Mouse (Mus musculus): ENCODE measurements around the gene Ace3. TPM values are rescaled to one million over a fixed set of nuclear protein-coding genes. Genes with fewer than 3 reads are reported as not detected.
"Not testable (repeated sequence)": the region's sequence is repeated elsewhere in the genome, so short reads cannot be mapped to it uniquely, and the experiment has no call there.

The Ace3 gene
- total RNA-seq, 2 experiments from 2014 or later = not detected

DNA sequence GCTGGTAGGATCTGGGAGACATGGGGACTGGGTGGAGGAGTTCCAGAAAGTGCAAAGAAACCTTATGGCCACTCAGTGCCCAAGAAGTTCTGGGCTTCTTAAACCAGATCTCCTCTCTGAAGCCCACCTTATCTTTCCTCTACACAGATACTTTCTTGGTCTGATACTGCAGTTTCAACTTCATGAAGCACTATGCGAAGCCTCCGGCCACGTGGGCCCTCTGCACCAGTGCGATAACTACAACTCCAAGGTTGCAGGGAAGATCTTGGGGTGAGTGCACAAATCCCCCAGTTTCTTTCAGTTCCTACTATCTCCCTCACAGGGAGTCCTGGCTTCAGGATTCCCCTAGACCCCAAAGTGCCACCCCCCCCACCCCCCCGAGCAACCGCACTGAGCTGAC, 5.6 kb downstream of the Ace3 start:
- H3K27ac ChIP-seq = no peak overlapping the region
- TF ChIP-seq CTCF (conservative IDR thresholded peaks at IDR 0.05) = no peak
- DNase-seq (ENCODE audit: low spot score in 2 of 2) = no peak
- no peak overlapping the region for H3K4me3 ChIP-seq

DNA sequence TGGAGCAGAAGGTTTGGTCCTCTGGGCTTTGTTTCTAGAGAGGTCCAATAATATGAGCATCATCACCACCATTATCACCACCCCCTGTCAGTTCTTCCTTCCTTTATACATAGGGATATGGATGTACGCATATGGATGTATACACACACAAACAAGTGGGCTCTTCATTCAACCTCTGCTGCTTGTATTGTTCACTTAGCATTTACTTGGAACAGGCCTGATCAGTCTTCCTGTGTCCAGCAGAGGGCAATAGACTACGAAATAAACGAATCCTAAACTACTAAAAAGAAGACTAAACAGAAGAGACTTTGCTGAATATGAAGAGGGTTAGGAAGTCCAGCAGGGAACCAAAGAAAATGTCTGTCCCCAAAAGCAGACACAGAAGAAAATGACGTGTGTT, 7.2 kb downstream of the Ace3 start:
- peak; percentile 86 for TF ChIP-seq CTCF (conservative IDR thresholded peaks at IDR 0.05)
- peak in 1 of 2 experiments; percentile 44 for DNase-seq (ENCODE audit: low spot score in 2 of 2)
- Histone ChIP-seq H3K27ac (no peak overlapping the region), H3K4me3 (no peak overlapping the region)

DNA sequence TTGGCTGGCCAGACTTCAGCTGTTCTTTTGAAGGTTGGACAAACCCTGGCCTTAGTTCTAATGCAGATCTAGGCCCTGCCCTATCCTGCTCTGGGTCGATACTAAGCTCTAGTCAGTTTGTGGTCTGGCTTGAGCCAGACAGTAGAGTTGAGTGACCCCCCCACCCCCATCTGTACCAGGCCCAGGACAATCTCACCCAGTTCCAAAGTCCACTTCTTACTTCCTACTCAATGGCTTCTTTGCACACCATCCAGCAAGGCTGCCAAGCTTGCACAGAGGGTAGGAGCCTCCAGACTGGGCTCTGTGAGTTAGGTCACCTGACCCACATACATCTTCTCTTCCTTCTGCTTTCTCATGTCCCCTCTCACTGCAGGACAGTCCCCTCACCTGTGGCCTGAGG, 10.1 kb downstream of the Ace3 start:
- no peak for TF ChIP-seq CTCF (conservative IDR thresholded peaks at IDR 0.05)

DNA sequence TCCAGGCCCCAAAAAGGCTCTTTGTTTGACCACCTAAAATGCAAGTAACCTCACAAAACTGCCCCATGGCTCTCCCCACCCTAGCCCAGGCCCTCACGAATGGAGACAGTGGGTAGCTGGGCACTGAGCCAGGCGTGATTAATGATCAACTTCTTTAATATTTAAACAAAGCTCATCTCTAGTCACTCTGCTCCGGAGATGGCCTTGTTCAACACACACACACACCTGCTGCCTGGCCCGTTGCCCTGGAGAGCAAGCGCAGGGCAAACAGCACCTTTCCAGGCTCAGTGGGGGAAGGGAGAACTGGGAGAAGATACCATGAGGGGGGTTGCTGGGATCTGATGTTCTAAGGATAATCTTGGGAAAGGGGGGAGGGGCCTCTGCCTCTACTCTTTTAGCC, 11.5 kb downstream of the Ace3 start:
- Histone ChIP-seq H3K4me3 (no peak overlapping the region), H3K27ac (no peak overlapping the region)
- no peak for DNase-seq (ENCODE audit: low spot score in 2 of 2)
- TF ChIP-seq CTCF (conservative IDR thresholded peaks at IDR 0.05) = no peak

More for the DNA sequence above, 10.1 kb downstream of the Ace3 start:
- DNase-seq (ENCODE audit: low spot score in 2 of 2) = no peak
- no peak overlapping the region for H3K4me3 ChIP-seq
- H3K27ac ChIP-seq = no peak overlapping the region

DNA sequence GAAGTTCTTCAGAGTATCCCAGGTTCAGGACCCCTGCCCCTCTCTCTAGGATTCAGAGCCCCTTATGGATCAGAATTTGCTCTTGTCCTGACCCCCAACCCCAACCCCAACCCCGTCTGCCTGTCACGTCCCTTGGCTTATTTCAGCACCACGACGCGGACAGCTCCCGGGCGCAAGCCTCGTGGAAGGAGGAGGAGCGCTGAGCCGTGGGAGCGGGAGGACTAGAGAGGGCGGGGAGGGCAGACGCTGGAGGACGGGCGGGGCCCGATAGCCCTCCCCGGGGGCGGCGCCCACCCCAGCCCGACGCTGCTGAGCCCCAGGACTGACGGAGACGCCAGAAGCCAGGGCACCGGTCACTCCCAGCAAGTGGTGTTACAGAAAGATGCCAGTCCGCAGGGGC, 13.3 kb downstream of the Ace3 start, which contains the start of gene Kcnh6:
TSS of gene Kcnh6 (plus strand) at position 304 of the 400 bp plus-strand sequence.
- TF ChIP-seq CTCF (conservative IDR thresholded peaks at IDR 0.05) = no peak
- no peak within 1 kb of the TSS; the same call in 1 of the 2 replicates for H3K4me3 ChIP-seq
- no peak for DNase-seq (ENCODE audit: low spot score in 2 of 2)
- H3K27ac ChIP-seq = no peak within 1 kb of the TSS

DNA sequence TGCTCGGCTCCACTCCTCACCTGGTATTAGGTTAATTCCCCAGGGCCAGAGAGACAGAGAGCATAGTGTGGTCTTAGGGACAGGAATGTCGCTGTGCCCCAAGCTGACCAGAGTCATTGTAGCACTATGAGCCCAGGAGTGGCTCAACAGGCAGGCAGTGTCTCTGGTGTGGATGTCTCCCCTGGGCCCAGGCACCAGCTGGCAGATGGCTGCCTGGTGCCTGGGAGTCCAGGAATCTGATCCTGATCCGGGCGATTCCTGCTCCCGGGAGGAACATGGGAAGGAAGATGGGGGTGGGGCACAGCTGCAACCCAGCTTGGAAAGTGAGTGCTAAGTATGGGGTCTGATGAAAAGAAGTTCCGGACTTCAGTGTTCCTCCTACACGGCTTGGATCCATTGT, 18.2 kb downstream of the Ace3 start:
- no peak overlapping the region for H3K4me3 ChIP-seq
- no peak overlapping the region for H3K27ac ChIP-seq
- DNase-seq (ENCODE audit: low spot score in 2 of 2) = no peak
- TF ChIP-seq CTCF (conservative IDR thresholded peaks at IDR 0.05) = no peak

DNA sequence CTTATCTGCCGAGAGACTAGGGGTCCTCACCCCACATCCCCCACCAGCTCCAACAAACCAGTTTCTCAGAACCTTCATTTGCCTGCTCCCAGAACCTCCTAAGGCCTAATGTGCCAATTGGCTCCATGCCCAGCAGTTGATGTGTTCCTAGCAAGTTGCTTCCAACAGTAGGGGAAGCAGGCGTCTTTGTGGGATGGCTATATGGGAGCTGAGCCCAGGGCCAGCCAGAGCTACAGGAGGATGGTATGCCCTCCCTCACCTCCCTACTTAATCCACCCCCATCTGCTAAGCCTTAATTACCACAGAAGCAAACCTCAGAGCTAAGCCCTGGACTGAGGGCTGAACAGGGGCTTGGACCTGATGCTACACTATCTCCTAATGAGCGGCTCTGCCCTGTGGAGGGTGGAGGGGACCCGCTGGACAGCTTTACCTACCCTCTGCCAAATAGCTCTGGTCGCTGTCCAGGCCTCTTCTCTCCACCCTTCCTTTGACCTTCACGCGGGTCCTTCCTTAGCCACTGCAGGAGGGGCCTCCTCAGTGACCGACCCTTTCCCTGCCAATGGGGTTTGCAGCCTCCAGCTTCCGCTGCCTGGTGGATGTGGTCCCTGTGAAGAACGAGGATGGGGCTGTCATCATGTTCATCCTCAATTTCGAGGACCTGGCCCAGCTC, 19.2 kb downstream of the Ace3 start:
- TF ChIP-seq CTCF (conservative IDR thresholded peaks at IDR 0.05) = no peak
- peak; percentile 51 to 56 for DNase-seq (ENCODE audit: low spot score in 2 of 2)
- H3K4me3 ChIP-seq = no peak overlapping the region
- H3K27ac ChIP-seq = no peak overlapping the region

DNA sequence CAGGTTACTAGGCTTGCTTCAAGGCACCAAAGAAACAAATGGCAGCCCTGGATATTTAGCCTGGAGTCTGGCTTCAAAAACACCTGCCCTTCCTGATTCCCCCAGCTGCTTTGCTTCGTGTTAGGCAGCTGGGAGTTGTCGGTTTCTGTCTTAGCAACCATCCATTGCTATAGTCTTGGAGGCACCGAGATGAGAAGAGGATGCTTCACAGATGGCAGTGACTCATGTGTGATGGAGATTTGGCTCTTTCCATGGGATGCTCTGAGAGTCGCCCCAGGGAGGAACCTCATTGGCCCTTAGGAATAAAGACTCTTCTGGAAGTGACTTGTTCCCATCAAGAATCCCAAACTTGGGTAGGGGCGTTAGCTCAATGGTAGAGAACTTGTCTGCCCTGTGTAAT, 22.0 kb downstream of the Ace3 start:
- H3K4me3 ChIP-seq = no peak overlapping the region
- no peak overlapping the region for H3K27ac ChIP-seq
- TF ChIP-seq CTCF (conservative IDR thresholded peaks at IDR 0.05) = no peak
- DNase-seq (ENCODE audit: low spot score in 2 of 2) = no peak

DNA sequence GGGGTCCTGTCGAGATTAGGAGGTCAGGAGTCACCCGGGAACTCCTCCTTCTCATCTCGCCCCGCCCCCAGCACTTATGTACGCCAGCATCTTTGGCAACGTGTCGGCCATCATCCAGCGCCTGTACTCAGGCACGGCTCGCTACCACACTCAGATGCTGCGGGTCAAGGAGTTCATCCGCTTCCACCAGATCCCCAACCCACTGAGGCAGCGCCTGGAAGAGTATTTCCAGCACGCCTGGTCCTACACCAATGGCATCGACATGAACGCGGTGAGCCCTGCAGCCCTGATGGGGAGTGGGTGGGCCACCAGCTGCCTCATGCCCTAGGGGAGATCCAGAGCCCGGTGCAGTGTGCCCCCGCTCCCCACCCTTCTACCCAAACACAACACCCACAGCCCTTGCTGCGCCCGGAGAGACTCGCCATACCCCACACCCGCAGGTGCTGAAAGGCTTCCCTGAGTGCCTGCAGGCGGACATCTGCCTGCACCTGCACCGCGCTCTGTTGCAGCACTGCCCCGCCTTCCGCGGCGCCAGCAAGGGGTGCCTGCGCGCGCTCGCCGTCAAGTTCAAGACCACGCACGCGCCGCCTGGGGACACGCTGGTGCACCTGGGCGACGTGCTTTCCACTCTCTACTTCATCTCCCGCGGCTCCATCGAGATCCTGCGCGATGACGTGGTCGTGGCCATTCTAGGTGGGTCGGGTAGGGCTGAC, 25.7 kb downstream of the Ace3 start:
- H3K27ac ChIP-seq = peak overlapping the region; percentile 67
- peak overlapping the region; percentile 53 for H3K4me3 ChIP-seq
- DNase-seq (ENCODE audit: low spot score in 2 of 2) = peak; percentile 29 to 58
- no peak for TF ChIP-seq CTCF (conservative IDR thresholded peaks at IDR 0.05)

DNA sequence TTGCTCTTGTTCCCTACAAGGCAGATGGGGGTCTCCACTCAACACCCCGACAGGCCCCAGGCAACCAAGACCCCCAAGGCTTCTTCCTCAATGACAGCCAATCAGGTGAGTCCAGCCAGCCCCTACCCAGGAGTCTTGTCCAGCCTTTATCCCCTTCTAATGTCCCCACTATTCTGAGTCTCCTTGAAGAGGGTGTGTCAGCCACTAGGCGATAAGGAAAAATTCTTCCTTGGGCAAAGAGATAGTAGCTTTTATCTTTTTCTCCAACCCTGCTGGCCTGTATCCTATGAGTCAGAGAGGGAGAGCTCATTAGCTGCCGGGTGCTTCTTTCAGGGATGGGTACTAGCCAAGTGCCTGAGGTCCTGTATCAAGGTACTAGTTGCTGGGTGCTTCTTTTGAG, 31.3 kb downstream of the Ace3 start:
- H3K4me3 ChIP-seq = no peak overlapping the region
- no peak overlapping the region for H3K27ac ChIP-seq
- no peak for DNase-seq (ENCODE audit: low spot score in 2 of 2)
- TF ChIP-seq CTCF (conservative IDR thresholded peaks at IDR 0.05) = no peak

DNA sequence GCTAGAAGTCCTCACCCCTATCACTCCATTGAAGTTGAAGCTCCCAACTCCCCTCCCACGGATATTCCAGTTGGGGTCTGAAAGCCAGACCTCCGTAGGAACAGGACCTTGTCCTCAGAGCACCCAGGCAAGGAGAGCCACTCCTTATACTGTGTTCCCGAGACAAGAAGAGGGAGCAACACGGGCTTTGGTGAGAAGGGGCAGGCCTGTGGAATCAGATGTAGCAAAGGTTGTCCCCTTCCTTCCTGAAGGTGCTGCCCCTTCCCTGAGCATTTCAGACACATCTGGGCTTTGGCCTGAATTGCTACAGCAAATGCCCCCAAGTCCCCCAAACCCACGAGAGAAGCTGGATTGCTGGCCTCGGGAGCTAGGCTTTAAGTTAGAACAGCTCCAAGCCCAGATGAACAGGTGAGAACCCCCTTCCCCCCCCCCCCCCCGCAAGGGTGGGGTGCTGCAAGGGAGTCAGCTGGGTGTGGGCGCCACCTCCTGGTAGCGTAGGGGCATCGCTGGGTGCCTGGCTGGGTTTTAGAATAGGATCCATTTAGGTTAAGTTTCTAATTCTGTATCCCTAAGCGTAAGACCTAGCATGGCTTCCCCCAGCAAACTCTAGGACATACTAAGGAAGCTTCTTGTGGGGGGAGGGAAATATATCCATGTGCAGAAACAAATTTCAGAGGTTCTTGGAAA, 32.1 kb downstream of the Ace3 start:
- H3K27ac ChIP-seq = no peak overlapping the region
- peak; percentile 93 for TF ChIP-seq CTCF (conservative IDR thresholded peaks at IDR 0.05)
- peak; percentile 51 to 79 for DNase-seq (ENCODE audit: low spot score in 2 of 2)
- no peak overlapping the region for H3K4me3 ChIP-seq

DNA sequence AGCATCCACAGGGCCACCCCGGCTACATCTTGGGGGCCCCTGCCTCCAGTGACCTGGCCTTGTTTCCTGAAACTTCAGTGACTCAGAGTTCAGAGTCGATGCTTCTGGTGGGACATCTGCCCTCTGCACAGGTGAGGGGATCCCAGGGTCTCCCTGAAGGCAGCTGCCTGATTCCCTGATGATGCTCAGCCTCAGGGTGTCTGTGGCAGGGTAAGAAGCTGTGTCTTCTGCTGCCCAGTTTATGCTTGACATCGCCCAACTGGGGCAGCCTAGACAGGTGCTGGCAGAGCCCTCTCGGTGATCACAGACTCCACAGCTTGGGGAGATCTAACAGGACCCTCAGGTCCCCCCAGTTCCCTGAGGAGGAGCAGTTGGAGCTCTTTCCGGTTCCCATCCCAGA, 33.1 kb downstream of the Ace3 start:
- Histone ChIP-seq H3K4me3 (no peak overlapping the region), H3K27ac (no peak overlapping the region)
- TF ChIP-seq CTCF (conservative IDR thresholded peaks at IDR 0.05) = no peak
- DNase-seq (ENCODE audit: low spot score in 2 of 2) = no peak

DNA sequence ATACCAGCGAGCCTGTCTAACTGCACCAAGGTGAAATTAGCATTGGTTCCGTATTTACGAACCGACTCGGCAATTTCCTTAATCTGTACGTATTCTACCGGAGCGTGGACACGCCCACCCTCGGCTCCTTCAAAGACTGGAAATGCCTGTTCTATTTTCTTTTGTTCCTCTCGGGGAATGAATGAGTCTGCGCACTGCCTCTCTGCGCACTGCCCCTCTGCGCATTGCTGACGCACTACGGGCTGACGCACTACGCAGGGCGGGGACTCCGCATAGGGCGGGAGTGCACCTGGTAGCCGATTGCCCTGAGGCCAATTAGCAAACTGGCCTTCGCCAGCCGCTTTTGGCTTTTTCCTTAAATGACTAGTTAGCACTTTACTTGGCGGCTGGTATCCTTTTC, 37.6 kb downstream of the Ace3 start:
- H3K27ac ChIP-seq = not testable (repeated sequence)
- H3K4me3 ChIP-seq = peak overlapping the region; percentile 47

More for the DNA sequence above, 37.6 kb downstream of the Ace3 start:
- DNase-seq (ENCODE audit: low spot score in 2 of 2) = not testable (repeated sequence)

Data from layer of hippocampus, adult 2 months (tissue).